Mouse (Mus musculus): ENCODE measurements around the gene Ttll10. TPM values are rescaled to one million over a fixed set of nuclear protein-coding genes. Genes with fewer than 3 reads are reported as not detected.

Ttll10 gene
- polyA plus RNA-seq, 2 experiments = 0.38 to 0.42 TPM

DNA sequence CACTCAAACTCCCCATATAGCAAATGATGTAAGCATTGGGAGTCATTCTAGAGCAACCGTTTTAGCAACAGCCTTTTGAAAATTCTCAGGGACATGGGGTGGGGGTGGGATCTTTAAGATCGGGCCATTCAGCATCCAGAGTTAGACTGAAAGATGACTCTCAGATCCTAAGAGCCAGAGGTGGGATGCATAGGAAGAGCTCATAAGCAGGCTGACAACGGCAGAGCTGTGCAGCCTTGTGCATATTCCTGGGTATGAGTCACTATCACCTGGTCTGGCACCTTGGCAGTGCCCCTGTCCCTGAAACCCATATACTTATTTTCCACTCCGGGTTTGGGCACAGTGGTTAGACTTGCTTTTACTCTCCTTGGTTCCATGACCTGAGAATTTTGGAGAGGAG, 6.1 kb downstream of the Ttll10 start:
- 60% methylated on average over 4 of the region's 4 CpGs for WGBS (ENCODE audit: insufficient replicate concordance)
- Histone ChIP-seq H3K9me3 (ENCODE audit: control insufficient read depth, low read length) (no peaks in the 10 kb centered on the region), H3K36me3 (replicated peaks; ENCODE audit: control insufficient read depth, insufficient read depth, low read depth) (no peaks in the 10 kb centered on the region), H3K27me3 (ENCODE audit: control insufficient read depth, insufficient read depth, low read length) (no peaks in the 10 kb centered on the region), H3K4me3 (ENCODE audit: insufficient read depth in 1 of 2, low read depth in 2 of 2, low read length in 2 of 2) (no peak overlapping the region), H3K9ac (replicated peaks) (no peak overlapping the region), H3K4me1 (replicated peaks; ENCODE audit: control insufficient read depth in 2 of 2, insufficient read depth in 2 of 2, low read length in 1 of 2) (peaks cover 0 to 2% of the 10 kb centered on the region in 2 experiments; a peak in 1 of 4 replicates), H3K4me2 (ENCODE audit: low read depth) (no peak overlapping the region), H3K27ac (no peak overlapping the region)
- no peak for DNase-seq (ENCODE audit: low read depth in 3 of 3, low spot score in 3 of 3)
- no peak for ATAC-seq (ENCODE audit: insufficient read depth)
- TF ChIP-seq CTCF (IDR thresholded peaks at IDR 0.05; ENCODE audit: low read depth) (no peak), EP300 (IDR thresholded peaks at IDR 0.05; ENCODE audit: low read depth) (no peak)

- ATAC-seq (ENCODE audit: insufficient read depth) (no peak), DNase-seq (ENCODE audit: low read depth in 3 of 3, low spot score in 3 of 3) (no peak)
- TF ChIP-seq EP300 (IDR thresholded peaks at IDR 0.05; ENCODE audit: low read depth) = no peak
- no peak for TF ChIP-seq CTCF (IDR thresholded peaks at IDR 0.05; ENCODE audit: low read depth)
- Histone ChIP-seq H3K4me1 (replicated peaks; ENCODE audit: control insufficient read depth in 2 of 2, insufficient read depth in 2 of 2, low read length in 1 of 2) (peaks cover 0 to 2% of the 10 kb centered on the region in 2 experiments; a peak in 1 of 4 replicates), H3K9me3 (ENCODE audit: control insufficient read depth, low read length) (no peaks in the 10 kb centered on the region), H3K27ac (no peak overlapping the region), H3K4me3 (ENCODE audit: insufficient read depth in 1 of 2, low read depth in 2 of 2, low read length in 2 of 2) (no peak overlapping the region), H3K4me2 (ENCODE audit: low read depth) (no peak overlapping the region), H3K27me3 (ENCODE audit: control insufficient read depth, insufficient read depth, low read length) (no peaks in the 10 kb centered on the region), H3K9ac (replicated peaks) (no peak overlapping the region), H3K36me3 (replicated peaks; ENCODE audit: control insufficient read depth, insufficient read depth, low read depth) (no peaks in the 10 kb centered on the region)
- WGBS (ENCODE audit: insufficient replicate concordance) = 61% methylated on average over 6 of the region's 6 CpGs
Observed at GRCm38 (mm10) chr4:156050391-156050980, 8.7 kb downstream of the Ttll10 start.

GRCm38 (mm10) chr4:156049779-156050178, 9.4 kb downstream of the Ttll10 start:
- 18% methylated on average over 3 of the region's 3 CpGs for WGBS (ENCODE audit: insufficient replicate concordance)
- Histone ChIP-seq H3K9ac (replicated peaks) (no peak overlapping the region), H3K9me3 (ENCODE audit: control insufficient read depth, low read length) (no peaks in the 10 kb centered on the region), H3K36me3 (replicated peaks; ENCODE audit: control insufficient read depth, insufficient read depth, low read depth) (no peaks in the 10 kb centered on the region), H3K27ac (no peak overlapping the region), H3K4me3 (ENCODE audit: insufficient read depth in 1 of 2, low read depth in 2 of 2, low read length in 2 of 2) (no peak overlapping the region), H3K27me3 (ENCODE audit: control insufficient read depth, insufficient read depth, low read length) (no peaks in the 10 kb centered on the region), H3K4me1 (replicated peaks; ENCODE audit: control insufficient read depth in 2 of 2, insufficient read depth in 2 of 2, low read length in 1 of 2) (peaks cover 0 to 2% of the 10 kb centered on the region in 2 experiments; a peak in 1 of 4 replicates), H3K4me2 (ENCODE audit: low read depth) (no peak overlapping the region)
- TF ChIP-seq EP300 (IDR thresholded peaks at IDR 0.05; ENCODE audit: low read depth) (no peak), CTCF (IDR thresholded peaks at IDR 0.05; ENCODE audit: low read depth) (no peak)
- DNase-seq (ENCODE audit: low read depth in 3 of 3, low spot score in 3 of 3) (no peak), ATAC-seq (ENCODE audit: insufficient read depth) (no peak)

DNA sequence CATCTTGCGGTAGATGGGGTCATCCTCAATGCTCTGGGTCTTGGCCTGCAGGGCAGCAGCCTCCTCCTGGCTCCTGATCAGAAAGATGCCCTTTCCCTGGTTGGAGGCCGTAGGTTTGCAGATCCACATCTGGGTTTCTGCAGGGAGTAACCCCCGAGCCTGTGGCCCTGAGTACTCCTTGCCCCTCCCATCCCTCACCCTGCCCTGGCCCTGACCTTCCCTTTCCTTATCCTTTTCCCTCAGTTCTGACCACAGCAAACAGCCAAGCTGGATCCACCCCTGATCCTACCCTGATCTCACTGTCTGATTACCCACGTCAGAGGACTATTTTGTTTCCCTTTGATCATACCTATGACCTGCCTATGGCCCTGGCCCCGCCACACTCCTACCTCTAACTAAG, 14.5 kb downstream of the Ttll10 start:
- no peaks in the 10 kb centered on the region for H3K27me3 ChIP-seq (ENCODE audit: control insufficient read depth, insufficient read depth, low read length)
- 46% methylated on average over 5 of the region's 5 CpGs for WGBS (ENCODE audit: insufficient replicate concordance)
- no peak for ATAC-seq (ENCODE audit: insufficient read depth)

GRCm38 (mm10) chr4:156034901-156035300, 24.3 kb downstream of the Ttll10 start:
- WGBS (ENCODE audit: insufficient replicate concordance) = 6% methylated on average over 25 of the region's 25 CpGs
- Histone ChIP-seq H3K27ac (no peak overlapping the region), H3K9me3 (ENCODE audit: control insufficient read depth, low read length) (no peaks in the 10 kb centered on the region), H3K36me3 (replicated peaks; ENCODE audit: control insufficient read depth, insufficient read depth, low read depth) (no peaks in the 10 kb centered on the region), H3K4me2 (ENCODE audit: low read depth) (no peak overlapping the region), H3K9ac (replicated peaks) (no peak overlapping the region), H3K27me3 (ENCODE audit: control insufficient read depth, insufficient read depth, low read length) (peaks cover 19% of the 10 kb centered on the region), H3K4me3 (ENCODE audit: insufficient read depth in 1 of 2, low read depth in 2 of 2, low read length in 2 of 2) (no peak overlapping the region), H3K4me1 (replicated peaks; ENCODE audit: control insufficient read depth in 2 of 2, insufficient read depth in 2 of 2, low read length in 1 of 2) (peaks cover 0 to 14% of the 10 kb centered on the region in 2 experiments; a peak in 2 of 4 replicates)
- TF ChIP-seq EP300 (IDR thresholded peaks at IDR 0.05; ENCODE audit: low read depth) (no peak), CTCF (IDR thresholded peaks at IDR 0.05; ENCODE audit: low read depth) (no peak)
- ATAC-seq (ENCODE audit: insufficient read depth) (no peak), DNase-seq (ENCODE audit: low read depth in 3 of 3, low spot score in 3 of 3) (no peak)

More for the DNA sequence above, 14.5 kb downstream of the Ttll10 start:
- TF ChIP-seq CTCF (IDR thresholded peaks at IDR 0.05; ENCODE audit: low read depth) (no peak), EP300 (IDR thresholded peaks at IDR 0.05; ENCODE audit: low read depth) (no peak)
- no peak overlapping the region for H3K4me2 ChIP-seq (ENCODE audit: low read depth)
- H3K9ac ChIP-seq (replicated peaks) = no peak overlapping the region
- no peaks in the 10 kb centered on the region for H3K36me3 ChIP-seq (replicated peaks; ENCODE audit: control insufficient read depth, insufficient read depth, low read depth)
- H3K4me3 ChIP-seq (ENCODE audit: insufficient read depth in 1 of 2, low read depth in 2 of 2, low read length in 2 of 2) = no peak overlapping the region
- H3K27ac ChIP-seq = no peak overlapping the region
- DNase-seq (ENCODE audit: low read depth in 3 of 3, low spot score in 3 of 3) = no peak
- H3K9me3 ChIP-seq (ENCODE audit: control insufficient read depth, low read length) = no peaks in the 10 kb centered on the region
- no peaks in the 10 kb centered on the region for H3K4me1 ChIP-seq (replicated peaks; ENCODE audit: control insufficient read depth in 2 of 2, insufficient read depth in 2 of 2, low read length in 1 of 2)
